Mouse (Mus musculus) ovary, postnatal 14 days (tissue): ENCODE measurements around the gene Hnrnpa0.

ENCODE experiments used
- DNase-seq: peaks from one replicate; pipeline ENCODE4 v3.0.0; 2022; ENCODE audit warnings: low spot score

The Hnrnpa0 gene

DNA sequence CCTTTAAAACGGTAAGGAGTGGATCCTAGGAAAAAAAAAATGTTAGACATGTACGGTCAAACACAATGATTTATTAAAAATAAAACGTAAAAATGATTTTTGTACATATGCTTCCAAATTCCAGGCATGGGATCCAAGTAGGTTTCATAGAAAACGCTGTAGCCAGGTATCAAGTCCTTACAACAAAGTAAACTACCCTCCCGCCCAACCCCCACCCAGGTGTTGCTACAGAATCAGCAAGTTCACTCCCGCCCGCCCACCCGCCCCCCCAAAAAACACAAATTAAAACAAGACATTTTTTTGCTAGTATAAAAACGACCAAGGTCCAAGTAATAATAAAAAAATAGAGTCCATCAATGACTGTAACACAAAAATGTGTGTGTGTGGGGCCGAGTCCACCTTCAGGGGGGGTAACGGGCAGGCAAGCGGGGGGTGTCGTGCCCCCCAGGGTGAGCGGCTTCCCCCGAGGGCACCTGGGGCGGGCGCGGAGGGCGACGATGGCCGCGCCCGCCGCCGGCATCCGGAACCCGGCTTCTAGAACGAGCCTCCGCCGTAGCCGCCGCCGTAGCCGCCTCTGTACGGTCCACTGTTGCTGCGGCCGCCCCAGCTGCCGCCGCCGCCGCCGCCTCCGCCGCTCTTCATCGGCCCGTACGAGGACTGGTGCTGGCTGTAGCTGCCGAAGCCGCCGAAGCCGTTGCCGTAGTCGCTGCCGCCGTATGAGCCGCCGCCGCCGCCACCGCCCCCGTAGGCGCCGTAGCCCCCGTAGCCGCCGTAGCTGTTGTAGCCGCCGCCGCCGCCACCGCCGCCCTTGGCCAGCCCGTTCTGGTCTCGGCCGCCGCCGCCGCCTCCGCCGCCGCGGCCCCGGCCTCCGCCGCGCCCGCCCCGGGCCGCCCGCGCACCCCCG, 1.2 kb downstream of the Hnrnpa0 start:
- DNase-seq, result no peak

DNA sequence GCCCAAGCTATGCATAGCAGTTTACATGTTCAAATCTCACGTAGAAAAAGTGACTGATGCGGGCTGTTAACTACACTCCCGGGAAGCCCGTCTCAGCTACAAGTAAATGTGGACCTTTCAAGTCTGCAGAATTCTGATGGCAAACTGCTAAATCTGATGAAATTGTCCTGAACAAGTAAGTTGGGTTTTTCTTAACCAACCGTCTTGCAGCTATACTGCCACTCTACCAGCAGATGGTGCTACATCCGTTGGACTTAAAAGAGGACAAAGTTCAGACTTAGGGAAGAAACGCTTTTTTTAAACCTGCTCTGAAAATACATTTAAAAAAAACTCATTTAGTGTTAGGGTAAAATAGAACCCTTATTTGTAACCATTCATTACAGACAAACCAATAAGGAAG, 2.2 kb downstream of the Hnrnpa0 start:
- DNase-seq, result no peak

DNA sequence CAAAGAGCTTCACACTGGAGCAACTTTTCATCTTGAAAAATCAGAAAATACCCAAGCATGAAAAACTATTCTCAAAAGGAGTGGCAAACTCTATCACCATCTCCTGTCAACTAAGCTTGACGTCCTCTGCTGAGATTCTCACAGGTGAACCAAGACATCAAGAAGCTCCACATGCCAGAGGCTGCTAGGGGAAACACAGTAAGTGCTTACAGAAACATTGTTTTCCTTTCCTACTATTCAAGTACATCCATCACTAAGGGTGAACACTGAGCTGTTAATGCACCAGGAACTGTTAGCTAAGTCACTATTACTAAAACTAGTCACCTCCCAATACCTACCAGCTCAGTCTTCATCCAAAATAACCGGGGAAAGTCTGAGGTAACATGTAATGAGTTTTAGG, 3.4 kb downstream of the Hnrnpa0 start:
- DNase-seq, result no peak

DNA sequence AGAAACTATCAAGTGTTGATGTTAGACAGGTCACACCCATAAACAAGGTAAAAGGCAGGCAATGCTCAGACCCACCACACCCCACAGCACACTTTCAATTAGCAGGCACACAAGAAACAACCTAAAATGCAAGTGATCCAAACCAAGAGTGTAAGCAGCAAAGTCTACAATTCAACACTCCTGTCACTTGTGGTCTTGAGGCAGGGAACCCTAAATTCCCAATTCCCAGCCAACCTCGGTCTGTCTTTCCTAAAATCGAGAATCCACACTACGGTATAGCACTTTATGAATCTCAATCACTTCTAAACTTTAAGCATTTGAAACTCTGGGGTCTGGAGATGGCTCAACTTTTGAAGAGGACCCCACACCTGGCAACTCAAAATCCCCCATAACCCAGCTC, 4.1 kb downstream of the Hnrnpa0 start:
- DNase-seq, result no peak

DNA sequence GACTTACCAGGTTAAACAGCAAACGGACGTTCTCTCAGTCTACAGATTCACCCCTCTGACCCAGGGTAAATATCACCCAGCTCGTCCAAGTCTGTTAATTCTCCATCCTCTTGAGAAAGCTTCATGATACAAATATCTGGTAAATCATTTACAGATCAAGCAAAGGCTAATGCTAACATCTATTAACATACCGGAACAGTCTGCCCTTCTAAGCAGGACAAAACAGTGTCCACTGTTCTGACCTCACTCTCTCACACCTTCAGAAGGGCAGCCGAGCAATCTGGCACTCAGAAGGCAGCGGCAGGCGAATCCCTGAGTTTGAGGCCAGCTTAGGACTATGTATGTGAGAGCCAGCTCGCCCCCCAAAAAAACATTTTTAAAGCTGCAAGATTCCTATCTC, 5.0 kb downstream of the Hnrnpa0 start:
- DNase-seq, result no peak

DNA sequence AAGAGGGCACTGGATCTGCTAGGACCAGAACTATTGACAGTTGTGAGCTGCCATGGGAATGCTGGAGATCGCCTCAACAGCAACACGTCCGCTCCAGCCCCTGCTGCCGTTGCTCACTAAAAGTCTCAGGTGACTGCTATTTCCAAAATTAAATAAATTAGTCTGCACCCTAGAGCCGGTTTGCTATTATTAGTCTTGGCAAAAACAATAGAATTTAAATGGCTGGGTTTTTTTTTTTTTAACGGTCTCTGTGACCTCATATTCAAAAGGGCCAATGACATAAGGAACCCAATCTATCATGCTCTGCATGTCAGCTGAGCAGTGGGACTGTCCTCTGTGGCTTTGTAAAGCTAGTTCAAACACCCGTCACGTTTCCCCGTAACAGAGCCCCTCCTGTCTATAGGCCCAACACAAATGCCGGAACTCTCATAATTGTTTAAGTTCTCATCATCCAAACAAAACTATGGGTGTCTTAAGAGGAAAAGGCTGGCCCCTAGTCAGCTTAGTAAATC, 5.5 kb downstream of the Hnrnpa0 start:
- DNase-seq, result no peak

DNA sequence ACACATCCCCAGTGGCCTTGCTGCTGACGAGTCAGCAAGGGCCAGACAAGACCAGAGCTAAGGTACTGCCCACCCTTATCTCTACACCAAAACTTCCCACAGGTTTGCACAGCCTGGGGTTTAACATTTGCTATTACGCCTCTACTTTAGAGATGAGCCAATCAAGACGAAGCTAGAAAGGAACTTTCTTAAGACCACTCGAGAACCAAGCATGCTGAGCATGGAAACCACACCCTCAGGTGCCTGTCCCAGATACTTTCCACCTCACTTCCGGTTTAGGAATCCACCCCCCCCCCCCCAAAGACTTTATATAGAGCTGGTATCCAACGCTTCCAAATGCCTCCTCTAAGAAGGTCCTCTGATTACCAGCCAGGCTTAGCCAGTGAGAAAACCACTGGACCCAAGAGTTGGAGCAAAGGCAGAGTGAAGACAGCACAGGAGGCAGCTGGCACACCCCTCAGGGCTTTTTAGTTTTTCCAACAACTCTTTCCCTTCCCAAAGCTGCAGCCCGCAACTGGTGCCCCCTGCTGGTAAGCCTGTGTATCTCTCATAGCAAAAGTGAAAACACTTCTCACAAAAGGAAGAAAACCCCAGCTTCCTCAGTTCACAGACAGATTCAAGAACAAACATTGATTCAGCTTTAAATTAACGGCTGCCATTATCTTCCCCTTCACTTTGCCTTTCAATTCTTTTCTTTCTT, 10.9 kb downstream of the Hnrnpa0 start:
- peak; percentile 53 for DNase-seq

DNA sequence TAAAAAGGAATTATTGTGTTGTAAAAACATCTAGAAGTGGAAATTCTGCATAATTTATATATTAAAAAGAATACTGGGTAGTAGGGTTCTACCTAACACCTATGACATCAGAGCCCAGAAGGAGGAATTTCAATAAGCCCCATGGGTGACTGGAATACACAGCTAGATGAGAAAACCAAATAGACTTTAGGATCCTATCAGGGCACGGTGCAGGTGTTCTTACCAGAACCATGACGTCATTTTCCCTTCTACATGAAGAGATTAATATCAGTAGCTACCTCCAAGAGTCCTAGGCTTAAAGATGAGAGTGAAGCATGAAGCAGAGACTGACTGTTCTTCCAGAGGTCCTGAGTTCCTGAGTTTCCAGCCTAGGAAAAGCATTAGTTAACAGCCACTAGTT, 11.6 kb downstream of the Hnrnpa0 start:
- no peak for DNase-seq

DNA sequence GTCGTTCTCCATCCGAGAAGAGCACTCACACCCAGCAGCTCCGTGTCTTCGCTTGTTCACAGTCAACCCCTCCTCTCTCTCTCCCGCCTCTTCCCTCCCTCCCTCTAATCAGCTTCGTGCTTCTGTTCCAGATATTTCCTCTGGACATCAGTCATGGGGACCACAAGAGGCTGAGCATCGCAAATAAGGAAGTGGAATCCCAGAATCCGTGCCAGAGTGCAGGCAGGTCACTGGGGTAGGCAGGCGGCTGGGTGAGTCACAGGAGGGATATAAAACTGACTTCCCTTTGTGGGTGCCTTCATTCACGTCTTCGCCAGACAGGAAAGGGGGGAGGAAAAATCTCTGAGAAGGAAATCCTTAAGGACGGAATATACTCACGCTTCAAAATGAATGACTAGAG, 13.1 kb downstream of the Hnrnpa0 start:
- no peak for DNase-seq

DNA sequence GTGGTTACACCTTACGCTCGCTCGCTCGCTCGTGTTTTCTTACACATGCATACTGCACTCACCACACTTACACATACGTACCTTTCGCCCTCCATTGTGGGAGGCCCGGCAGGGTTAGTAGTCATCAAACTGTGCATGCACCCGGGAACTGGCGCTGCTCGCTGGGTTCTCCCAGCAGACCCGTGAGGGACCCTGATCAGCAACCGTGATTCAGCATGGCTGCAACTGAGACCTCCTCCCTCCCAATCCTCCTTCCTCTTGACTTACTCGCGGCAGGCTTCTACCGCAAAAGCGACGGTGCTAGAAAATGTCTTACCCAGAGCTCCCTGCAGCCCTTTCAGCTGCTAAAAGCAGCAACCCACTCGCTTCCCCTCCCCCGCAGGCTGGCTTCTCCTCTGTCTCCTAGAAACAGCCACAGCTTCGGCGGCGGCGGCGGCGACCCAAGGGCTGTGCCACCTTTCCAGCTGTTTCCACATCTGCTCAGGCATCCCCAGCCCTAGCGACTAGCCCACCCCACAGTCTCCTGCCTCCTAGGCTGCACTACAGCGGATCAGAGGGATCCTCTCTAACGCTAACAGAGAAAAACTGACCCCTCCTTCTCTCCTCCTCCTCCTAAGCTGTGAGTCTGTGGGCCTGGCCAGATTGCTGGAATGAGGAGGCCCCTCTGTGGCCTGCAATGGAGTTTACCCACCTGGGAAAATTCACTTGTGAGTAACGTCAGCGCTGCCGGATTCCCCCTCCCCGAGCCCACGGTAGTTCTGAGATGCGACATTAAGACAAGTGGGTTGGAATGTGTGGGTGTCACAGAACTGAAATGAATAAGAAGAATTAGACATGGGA, 15.1 kb downstream of the Hnrnpa0 start, which contains the start of gene Klhl3:
Gene Klhl3 (minus strand): TSS at position 532 of the 840 bp plus-strand sequence.
- DNase-seq, result peak; percentile 42

DNA sequence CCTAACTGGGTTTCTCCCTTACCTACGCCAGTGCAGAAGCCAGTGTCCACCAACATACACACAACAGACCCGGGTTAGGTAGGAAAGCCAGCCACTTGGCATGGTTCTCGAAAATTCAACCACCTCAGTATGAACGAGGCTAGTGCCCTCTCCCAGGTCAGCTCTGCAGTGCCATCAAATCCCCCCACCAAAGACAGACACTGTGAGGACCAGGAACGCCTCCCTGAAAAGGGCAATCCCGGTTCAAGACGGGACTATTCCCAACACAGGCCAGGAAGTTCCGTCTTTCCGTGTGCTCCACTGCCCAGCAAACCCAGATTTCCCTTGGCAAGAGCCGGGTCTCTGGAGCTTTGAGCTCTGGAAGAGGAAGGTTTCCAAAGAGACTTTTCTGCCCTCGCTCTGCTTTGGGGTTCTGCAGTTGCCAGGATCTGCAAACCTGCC, 15.7 kb downstream of the Hnrnpa0 start:
- no peak for DNase-seq

DNA sequence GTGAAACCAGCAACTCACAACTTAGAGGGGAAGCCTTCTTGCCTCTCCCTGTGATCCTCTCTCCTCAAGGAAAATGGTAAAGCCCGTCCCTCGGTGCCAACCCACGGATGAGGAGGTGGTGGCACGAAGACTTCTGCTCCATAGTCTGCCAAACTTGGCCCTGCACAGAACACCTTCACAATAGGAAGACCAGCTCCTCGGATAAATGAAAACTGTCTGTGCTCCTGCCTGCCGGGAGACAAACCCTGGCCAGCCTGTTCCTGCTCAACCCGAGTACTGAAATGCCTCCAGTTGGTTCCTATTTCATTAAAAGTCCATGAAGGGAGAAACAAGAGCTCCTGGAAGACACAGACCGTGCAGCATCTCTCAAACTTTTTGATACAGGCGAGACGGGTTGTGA, 16.2 kb downstream of the Hnrnpa0 start:
- no peak for DNase-seq

DNA sequence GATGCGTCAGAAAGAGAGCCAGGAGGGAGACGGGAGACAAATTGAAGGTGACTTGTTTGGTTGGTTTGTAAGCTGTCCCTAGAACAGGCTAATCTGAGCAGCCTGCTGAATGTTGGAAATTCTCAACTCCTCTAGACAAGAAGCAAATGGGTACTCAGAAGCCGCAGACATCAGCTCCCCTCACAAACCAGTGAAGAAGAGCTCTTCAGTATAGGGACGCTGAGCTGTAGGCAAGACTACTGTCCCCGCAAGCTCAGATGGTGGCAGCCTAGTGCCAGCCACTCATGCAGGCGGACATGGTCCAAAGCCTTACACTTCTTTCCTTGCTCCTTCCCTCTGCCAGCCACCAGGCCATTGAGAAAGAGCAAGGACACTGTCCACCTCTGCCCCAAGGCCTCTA, 17.1 kb downstream of the Hnrnpa0 start:
- DNase-seq, result no peak

DNA sequence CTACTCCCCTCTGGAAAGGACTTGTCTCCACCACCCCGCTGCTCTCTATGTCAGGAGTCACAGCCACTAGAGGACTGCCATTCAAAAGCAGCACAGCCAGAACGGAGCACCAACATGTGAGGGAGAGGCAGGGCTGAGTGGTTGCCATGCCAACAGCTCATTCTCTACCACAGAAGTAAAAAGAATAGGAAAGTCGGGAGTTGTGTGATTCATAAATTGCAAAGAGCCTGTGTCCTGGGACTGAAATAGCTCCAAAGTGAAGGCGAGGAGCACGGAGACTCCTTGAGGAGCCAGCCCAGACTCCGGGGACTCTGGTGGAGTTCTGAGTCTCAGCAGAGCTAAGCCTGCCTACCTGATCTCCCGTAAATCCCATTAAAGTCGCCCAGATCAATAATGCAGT, 37.7 kb downstream of the Hnrnpa0 start:
- DNase-seq, result no peak

DNA sequence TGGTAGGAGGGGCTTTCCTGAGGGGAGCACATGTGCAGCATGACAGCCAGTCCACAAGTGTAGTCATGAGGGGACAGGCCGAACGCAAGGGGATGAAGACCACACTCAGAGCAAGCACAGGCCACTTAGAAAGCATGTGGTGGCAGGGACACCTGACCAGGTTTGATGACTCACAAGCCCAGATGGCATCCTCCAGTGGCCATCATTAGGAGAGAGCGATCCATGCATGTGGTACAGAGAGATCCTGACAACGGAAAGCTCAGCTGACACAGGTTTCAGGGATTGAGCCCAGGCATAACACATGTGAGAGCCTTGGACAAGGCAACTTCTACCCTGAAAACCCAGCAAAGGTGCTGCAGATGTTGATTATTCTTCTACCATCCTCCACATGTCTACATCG, 44.0 kb downstream of the Hnrnpa0 start:
- no peak for DNase-seq

DNA sequence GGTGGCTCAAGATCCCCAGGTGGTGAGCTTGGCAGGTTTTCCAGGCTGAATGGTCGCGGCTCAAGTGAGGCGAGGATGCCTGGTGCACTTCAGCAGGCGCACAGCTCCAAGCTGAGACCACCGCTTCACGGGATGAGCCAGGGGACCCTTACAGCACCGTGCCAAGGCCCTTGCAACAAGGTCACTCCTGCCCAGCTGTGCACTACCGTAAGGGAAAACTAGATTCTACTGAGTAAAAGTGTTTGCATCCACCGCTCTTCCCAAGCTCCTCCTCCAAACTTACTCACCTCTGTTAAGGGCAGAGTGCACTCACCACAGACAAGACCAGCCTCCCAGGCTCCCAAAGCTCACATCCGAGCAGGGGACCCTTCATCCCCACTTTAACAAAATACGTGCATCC, 44.8 kb downstream of the Hnrnpa0 start:
- no peak for DNase-seq

DNA sequence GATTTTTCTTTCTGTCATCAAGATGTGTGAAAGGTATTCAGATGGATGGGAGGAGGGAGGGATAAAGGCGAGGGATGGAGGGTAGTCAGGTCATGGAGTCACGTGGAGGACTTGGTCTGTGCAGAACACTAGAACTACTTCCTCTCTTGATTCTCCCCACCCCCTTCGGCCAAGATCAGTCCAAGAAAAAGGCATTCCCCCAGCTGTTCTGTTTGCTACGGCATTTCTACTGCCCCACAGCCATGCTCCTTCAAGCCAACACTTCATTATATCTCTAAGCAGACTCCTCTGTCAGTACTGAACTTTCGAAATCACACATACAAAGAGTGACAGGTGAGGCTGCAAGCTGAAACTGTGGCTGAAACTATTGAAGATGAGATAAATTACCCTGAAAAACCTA, 45.3 kb downstream of the Hnrnpa0 start:
- DNase-seq, result no peak

DNA sequence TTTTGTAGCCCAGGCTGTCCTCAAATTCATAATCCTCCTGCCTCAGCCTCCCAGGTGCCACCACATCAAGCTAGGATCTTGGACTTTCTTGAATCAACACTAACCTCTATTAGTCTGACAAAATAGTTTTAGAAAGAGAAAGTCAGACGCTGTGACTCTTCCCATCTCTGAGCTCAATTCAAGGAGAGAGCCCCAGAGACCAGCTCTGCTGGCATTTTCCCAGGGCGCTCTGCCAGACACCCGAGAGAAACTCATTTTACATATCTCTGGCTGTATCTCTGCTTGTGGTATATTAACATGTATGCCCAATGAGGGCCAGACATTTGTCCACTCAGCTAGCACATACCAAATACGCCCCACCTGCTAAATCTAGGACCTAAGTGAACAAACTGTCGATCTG, 50.0 kb downstream of the Hnrnpa0 start:
- no peak for DNase-seq
